Mouse (Mus musculus): Measurements from ENCODE around the gene Hexim2.

The Hexim2 gene

DNA sequence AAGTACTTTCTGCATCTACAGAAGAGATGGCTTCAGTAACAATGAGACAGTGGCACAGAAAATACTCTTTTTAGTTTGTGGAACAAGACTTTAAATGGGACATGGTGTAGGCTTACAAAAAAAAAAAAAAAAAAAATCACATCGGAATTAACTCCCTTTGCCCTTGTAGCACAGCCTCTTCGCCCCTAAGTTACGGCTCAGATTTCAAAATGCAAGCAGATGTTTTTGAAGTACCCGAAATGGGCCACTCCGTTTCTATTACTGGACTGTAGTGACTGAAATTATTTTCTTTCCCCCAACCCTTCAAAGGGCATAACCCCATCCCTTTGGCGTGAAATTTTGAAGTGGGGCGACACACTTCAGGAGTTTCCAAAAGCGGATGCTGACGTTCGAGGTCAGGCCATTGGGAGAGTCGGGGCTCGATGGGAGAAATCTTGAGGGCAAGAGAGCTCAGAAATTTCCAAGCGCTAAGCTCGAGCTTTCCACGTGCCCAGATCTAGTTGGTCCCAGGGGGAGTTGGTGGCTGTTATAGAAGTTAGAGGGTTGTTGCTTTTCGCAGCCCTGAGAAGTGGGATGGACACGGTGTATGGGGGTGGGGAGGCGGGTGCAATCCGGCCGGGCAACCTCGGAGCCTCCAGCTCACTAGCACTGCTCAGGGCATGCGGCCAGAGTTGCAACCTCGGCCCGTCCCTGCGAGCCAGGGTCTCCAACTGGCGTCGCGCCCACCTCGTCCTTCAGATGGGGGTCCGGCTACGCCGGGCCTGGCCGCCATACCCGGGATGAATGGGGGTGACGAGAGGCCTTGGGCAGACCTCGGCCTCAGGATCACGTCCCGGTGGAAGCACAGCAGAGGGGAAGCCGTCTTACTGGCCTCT is at the start of gene Hexim2:
Gene Hexim2 (plus strand): TSS at position 729 of the 875 bp plus-strand sequence.
- peak; percentile 57 for DNase-seq (ENCODE audit: low spot score)

DNA sequence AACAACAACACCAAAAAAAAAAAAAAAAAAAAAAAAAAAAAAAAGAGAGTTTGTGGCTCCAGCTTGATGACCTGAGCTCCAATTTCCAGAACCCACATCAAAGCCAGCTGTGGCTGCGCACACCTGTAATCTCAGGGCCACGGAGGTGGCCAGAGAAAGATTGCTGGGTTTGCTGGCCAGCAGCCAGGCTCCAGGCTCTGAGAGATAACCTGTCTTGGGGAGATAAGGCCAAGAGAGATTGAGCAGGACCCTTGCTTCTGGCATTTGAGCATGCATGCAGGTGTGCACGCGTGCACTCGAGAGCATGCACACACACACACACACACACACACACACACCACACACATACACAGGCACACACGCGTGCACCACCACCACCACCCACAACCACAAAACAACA is 38.9 kb upstream of the Hexim2 start:
- DNase-seq (ENCODE audit: low spot score): no peak

DNA sequence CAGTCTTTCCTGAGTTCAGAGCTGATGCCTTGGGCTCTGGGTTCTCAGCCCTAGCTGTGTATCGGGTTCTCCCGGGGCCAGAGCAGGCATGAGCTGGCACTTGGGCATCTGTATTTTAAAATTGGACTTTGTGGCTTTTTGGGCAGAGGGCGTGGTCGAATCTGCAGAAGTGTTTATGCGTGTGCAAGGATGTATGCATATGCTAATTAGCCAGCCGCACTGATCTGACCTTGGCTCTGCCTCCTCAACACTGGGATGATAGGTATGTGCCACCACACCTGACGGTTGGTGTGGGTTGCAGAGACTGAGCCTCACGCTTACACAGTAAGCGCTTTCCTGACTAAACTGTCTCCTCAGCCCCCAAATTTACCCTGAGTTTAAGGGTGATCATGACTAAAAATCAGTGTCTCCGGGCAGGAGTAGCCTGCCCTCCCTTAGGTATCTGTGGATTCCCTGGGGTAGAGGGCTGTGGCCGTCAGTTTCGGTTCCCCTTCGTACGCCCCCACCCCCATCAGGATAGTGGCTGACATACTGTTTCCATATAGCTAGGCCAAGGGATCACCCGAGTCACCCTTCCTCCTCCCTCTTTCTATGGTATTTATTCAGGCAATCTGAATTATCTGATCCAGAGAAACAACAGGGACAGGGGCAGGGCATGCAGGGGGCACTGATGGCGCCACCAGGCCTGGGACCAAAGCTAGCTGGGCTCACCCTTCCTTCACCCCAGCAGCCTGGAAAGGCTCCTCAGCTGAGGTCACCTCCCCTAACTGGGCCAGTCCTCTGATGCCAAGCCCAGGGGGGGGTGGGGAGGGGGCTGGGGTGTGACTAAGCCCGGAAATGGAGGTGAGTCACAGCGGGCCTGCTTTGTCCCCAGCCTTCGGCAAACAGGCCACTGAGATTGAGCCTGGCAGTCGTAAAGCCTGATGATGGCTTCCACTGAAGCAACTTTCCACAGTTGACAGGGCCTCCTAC is 38.1 kb upstream of the Hexim2 start:
- DNase-seq (ENCODE audit: low spot score): no peak

DNA sequence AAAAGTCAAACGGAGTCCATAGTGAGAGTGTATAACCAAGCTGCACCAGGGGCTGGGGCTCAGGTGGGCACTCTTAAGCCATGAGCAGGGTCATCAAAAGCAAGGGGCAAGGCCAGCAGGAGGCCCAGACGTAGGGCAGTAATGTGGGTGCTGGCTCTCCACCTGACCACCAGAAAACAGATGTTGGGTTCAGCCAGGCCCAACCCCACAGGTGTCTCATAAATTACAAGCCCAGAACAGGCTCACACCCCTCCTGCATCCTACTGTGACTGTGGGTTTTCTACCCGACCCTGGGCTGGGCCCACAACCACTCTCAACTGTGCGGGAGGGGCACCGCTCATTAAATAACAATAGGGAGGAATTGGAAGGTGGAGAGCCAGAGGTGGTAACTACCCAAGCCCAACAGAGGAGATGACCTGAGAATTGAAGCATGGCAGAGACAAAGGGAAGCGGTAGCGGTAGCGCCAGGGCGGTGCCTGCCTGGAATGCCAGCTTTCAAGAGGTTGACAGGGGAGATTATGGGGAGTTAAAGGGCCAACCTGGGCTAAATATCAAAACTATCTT is 37.0 kb upstream of the Hexim2 start:
- no peak for DNase-seq (ENCODE audit: low spot score)

DNA sequence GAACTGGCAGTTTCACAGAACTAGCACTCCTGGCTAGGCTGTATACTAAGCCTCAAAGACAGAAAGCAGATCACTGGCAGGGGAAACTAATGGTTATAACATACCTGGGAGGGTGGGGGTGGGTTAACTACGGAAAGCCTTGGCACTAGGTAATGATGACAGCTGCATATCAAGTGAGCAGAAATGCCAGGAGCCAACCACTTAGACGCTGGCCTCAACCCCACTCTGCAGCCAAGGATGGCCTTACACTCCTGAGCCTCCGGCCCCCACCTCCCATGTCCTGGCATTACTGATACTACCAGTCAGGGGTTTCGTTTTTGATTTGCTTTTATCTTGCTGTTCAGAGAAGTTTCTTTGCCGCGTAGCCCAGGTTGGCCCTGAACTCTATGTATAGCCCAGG is 36.4 kb upstream of the Hexim2 start:
- no peak for DNase-seq (ENCODE audit: low spot score)

DNA sequence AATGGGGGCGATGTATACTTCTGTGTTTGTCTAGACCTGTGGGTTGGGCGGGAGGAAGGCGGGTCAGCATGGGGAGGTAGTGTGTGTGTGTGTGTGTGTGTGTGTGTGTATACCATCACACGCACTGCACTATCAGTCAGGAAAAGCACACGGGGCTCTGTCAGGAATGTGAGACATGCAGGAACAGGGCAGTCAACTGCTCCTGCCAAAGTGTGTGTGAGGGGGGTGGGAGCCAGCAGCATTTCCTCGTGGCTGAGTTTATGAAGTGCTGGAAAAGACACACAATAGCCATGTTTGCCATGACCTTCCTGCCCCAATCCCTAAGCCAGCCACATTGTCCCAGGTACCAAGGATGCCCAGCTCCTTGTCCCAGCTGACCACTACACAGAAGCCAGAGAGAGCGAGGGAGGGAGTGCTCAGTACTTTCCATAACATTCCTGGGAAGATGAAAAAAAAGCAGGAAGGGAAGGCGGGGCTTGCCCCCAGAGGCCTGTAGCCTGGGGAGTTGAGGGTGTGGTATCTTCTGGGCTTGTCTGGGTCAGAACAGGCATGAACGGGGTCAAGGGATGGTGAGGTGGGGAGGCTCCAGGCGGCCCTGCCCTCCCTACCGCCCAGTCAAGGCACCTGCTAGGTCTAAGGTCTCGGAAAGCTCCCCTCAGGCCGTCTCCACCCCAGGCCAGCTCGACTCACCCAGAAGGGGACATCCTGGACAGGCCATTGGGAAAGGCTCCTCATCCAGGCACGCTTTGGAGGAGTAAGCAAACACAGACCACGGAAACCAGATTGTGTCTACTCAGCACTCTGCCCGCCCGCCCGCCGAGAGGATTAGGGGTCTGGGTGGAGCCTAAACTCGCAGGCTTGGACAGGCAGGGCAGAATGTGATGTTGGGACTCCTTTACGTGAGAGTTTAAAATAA is 35.0 kb upstream of the Hexim2 start:
- no peak for DNase-seq (ENCODE audit: low spot score)

DNA sequence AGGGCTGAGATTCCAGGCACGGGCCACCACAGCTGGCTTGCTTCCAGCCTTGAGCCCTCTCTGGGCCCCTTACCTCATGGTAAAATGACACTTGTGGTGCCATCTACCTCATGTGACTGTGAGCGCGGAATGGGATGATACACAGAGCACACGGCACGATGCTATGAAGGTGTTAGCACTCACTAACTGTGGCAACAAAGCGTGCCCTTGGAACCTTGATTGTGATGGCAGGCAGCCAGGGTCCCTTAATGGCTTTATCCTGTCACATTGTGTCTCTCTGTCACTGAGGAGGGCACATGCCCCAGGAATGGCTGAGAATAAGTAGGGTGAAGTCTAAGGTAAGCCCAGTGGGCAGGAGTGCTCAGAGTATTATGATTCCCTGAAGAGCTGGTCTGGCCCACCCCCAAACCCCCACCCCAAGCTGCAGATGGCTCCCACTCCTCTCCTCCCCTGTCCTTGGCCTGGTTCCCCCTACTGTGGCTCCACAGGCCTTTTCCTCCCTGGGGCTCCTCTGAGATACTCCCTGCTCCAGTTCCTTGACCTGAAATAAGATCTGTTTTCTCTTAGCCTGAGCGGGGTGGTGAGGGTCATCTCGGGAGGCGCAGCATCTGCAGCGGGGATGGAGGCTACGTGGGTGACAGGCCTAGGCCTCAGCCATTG is 33.6 kb upstream of the Hexim2 start:
- DNase-seq (ENCODE audit: low spot score): no peak

DNA sequence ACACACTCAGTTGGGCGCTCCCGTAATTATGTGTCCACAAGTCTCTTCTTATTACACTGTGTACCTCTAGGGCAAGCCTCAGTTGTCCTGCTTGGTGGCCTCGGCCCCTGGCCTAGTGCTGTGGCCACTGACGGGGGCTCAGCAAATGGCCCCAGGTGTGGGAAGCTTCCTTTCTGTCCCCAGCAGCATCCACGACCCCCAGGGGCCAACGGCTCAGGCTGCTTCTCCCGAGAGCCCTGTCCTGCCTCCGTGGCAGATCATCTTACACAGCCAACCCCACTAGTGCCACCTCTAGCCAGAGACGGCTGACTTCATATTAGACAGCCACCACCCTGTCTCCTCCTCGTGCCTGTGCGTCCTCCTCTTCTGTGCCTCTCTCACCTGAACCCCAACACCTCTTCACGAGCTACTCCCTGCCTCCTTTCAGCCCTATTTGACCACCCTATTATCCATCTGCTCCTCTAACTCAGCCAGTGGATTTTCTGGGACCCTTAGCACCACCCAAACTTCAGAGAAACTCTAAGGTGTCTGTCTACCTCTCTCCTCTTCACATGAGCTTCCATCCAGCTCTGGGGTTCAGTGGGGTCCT is 32.8 kb upstream of the Hexim2 start:
- DNase-seq (ENCODE audit: low spot score): no peak

DNA sequence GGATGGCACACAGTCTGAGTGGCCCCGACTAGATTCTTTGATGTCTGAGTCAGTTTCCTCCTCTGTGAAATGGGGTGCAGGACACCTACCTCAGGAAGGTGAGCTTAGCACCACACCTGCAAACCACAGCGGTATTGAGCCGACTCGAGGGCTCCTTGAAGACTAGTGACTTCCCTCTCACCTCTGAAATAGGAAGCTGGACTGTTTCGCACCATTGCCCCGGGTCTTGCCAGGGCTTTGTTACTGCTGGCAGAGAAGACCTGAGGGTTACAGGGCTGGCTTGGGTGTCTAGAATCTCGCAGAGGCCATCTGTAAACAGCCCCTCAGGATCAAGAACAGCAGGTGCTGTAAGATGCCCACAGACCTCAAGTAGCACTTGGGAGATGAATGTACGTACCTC is 31.9 kb upstream of the Hexim2 start:
- no peak for DNase-seq (ENCODE audit: low spot score)

DNA sequence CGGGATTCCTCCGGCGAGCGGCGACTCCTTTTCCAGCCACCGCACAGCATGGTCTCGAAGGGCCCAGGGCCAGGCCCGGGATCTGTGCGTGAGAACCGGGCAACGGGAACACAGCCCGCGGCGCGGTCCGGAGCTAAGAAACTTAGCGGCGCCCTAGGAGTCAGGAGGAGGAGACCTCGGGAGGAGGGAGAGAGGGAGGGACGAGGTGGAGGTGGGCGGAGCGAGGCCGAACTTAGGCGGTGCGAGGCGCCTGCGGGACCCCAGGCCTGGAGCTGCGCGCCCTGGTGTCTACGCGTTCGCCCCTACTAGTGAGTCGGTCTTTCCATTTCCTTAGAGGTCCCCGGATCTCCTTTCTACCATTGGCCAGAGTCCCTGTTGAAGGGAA is 30.8 kb upstream of the Hexim2 start, which contains the start of the genes Plcd3 and Acbd4:
Gene Plcd3 (minus strand): TSS at position 178 of the 385 bp plus-strand sequence.
Gene Acbd4 (plus strand): TSS at position 202 of the 385 bp plus-strand sequence.
- peak; percentile 70 for DNase-seq (ENCODE audit: low spot score)

DNA sequence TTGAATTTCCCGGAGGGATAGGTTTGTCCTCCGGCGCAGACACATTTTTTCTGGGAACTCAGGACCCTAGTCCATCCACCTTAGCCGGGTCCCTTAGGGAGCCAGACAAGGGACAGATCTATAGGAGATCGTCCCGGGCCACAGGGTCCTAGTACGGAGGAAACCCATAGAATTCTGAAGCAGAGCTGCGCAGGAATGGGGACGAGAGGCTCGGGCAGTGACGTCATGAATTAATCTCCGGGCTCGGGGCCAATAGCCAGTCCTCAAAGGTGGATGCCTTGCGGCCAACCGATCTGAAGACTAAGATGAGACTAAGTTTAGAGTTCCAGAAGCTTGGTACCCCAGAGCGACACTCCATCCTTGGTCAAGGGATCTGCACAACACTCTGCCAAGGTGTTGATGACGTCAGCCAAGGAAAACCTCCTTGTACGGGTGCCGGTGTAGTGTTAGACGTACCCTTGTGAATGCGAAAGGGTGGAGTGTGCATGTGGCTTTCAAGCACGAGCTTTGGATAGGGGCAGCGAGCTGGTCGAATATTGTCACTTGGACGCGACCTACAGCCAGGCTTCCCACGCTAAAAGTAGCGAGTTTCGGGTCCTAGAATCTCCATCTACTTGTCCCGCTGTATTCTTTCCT is 30.2 kb upstream of the Hexim2 start:
- peak; percentile 62 for DNase-seq (ENCODE audit: low spot score)

DNA sequence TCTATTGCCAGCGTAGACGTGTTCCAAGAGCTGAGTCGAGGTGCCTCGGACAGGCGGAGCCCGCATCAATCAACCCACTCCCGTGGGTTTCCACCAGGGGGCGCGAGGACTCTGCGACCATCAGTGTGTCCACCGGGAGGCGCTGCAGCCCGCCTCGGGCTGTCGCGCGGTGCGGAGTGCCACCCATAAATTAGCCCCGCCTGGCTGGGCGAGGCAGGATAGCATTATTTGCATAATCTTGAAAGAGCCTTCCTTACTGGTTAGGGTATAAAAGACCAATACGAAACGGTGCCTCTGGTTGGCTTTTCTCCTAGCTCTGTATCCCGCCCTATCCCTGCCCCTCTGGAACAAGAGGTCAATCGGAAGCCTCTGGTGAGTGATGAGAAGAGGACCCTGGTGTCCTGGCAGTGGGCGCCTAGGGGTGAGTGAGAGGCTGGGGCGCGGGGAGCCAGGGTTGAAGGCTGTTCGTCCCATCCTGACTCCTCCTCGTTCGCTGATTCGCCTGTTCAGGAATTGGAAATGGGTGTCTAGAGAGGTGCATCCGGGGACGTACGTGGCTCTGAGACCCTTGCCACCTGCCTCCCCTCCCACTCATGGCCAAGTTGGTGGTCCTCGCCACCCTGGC is 29.4 kb upstream of the Hexim2 start:
- DNase-seq (ENCODE audit: low spot score): peak; percentile 99

DNA sequence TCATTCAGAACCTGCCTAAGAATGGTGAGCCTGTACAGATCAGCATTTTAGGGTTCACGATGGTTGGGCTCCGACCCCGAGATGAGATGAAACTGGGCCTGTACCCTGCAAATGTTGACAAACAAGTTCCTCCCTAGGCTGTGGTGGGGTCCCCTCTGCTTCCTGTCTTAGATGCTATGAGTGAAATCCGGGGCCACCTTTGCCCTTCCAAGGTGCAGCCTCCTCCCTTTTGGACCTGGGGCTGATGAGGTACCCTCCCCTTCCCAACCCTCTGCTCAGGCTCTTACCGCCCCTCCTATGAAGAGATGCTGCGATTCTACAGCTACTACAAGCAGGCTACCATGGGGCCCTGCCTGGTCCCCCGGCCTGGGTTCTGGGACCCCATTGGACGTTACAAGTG is 28.6 kb upstream of the Hexim2 start:
- DNase-seq (ENCODE audit: low spot score): no peak

DNA sequence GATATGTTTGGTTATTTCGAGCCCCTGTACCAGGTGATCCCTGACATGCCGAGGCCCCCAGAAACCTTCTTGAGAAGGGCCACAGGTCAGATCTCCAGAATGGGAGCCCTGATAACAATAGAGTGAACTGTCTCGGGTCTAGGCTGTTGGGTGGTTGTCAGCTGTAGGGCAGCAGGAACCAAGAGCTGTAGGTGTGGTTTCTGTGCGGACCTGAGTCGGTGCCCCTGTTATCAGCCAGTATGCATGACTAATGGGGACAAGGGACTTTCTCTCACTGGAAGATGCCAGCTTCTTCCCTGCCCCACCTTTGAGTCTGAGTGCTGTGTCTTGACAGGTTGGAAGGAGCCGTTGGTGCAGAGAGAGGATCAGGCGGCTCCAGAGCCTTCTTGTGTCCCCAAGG is 27.8 kb upstream of the Hexim2 start:
- DNase-seq (ENCODE audit: low spot score): no peak

DNA sequence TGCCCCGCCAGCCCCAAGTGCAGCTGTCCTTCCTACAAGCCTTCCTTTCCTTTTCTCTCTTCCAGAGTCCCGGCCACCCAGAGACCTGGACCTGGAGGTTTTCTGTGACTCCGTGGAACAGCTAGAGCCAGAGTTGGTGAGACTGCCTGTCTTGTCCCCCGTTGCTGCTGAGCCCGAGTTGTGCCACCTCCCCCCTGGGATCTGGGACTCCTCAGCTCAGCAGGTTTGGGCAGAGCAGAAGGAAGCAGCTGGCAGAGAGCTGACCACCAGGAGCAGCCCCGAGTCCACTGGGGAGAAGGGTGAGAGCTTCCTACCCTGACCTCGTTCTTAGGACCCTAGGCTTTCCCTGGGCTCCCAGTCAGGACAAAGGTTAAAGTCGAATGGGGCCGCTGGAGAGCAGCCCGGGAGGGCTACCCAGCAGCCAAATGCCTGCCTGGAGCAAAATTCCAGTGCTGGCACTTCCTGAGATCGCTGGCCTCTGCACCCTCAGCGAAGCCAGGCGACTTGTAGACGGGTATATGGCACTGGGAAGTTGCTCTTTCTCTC is 27.0 kb upstream of the Hexim2 start:
- no peak for DNase-seq (ENCODE audit: low spot score)

DNA sequence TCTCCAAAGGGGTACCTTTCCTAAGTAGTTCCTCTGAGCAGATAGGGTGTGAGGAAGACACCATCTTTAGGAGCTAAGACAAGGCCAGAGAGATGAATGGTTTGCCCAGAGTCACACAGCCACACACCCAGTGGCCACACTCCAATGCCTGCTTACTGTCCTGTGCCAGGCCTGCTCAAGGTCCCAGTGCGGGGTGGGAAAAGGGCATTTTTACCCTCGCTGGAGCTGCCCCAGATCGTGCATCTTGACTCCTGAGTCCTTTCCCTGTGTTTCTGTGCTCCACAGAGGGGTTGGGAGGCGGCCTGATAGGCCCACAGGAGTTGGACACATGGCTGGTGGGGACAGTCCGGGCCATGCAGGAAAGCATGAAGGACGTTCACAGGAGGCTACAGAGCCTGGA is 26.4 kb upstream of the Hexim2 start:
- no peak for DNase-seq (ENCODE audit: low spot score)

DNA sequence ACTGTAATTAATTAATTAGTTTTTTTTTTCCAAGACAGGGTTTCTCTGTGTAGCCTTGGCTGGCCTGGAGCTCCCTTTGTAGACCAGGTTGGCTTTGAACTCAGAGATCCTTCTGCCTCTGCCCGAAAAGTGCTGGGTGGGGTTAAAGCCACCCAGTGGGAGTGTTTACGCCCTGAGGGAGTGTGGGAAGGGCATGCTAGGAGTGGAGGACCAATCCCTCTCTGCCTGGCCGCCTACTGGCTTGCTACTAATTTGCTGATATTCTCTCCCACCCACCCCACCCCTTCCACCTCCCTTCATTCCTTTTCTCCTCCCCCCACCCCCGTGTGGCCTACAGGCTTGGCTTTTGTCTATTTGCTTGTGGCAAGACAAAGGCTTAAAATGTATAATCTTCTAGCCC is 25.8 kb upstream of the Hexim2 start:
- DNase-seq (ENCODE audit: low spot score): no peak

DNA sequence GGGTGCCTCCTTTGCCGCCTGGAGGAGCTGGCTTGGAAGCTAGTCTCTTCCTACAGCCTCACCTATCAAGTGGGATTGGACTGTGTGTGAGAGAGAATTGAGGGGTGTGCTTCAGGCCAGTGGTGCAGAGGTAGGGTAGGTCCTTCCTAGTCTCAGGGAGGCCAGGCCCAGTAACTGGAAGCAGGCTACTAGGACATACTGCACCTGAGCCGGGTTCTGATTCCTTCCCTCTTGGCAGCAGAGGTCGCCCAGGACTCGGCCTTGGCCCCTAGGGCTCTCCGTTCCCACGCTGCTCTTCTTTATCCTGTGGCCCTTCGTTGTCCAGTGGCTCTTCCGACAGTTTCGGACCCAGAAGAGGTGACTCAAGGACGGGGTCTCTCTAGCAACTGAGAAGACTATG is 20.9 kb upstream of the Hexim2 start:
- DNase-seq (ENCODE audit: low spot score): no peak

DNA sequence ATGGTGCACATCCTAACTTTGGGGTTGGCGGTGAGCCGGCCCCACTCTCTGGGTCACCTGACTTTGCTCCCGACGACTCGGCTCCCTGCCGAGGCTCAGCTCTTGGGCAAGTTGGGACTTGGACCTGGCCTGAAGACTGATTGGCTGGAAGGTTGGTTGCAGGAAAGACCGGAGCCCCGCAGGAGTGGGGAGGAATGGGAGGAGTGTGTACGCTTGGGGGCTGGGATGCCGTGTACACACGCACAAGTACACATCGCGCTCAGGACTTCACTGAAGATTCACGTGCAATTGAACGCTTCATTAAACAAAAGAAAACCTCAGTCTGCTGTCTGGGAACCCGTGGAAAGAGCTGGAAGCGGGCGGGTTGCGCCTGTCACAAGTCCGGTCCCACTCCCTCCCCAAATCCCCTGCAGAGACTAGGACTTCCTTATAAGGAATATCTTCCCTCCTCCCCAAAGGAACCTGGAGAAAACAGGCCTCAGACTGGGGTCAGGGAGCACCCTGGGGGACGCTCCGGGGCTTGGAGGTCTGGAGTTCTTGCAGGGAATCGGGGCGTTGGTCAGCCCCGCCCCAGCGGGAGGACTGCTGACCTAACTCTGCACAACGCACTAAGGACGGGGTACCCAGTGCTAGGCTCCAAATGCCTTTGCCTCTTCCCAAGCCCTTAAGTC is 20.2 kb upstream of the Hexim2 start:
- DNase-seq (ENCODE audit: low spot score): peak; percentile 75

Measured in ovary, postnatal 14 days (tissue).